ENCODE assay signal across 8 mouse cellular contexts in the genomic region with DNA sequence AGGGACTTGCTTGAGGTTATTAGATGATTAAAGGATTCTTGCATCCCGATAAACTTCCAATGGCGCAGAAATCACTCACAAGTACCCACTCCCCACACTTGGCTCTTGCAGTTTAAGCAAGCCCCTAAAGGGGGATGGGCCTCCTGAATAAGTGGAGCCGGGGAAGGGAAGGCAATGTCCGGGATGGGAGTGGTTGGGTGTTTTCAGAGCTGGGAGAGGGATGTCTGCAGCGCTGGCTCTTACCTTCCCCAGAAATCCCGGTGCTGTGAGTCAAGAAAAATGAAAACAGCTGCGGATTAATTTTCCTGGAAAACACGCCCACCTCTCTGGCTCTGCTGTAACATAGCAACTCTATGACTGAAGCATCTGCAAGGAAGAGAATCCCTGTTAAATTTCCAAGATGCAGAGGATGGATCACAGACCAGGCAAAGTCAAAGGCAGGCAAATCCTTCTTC. TPM values are rescaled to one million over a fixed set of nuclear protein-coding genes. Genes with fewer than 3 reads are reported as not detected.
DNase-seq lines count a peak whose midpoint lies in the region; ATAC-seq and TF ChIP-seq lines count a peak whose summit lies in the region.

TSS of gene AW551984 (minus strand) at position 405 of the 455 bp plus-strand sequence.

- H3K4me3 ChIP-seq in hindbrain, embryonic 10.5 days = peak within 1 kb of the TSS; percentile 53
- 0 out of 2 replicates have a peak within 1 kb of the TSS, but pooled peaks have one; percentile 7 for H3K4me3 ChIP-seq in liver, postnatal 0 days (ENCODE audit: low read depth, low read length)
- H3K4me3 ChIP-seq in stomach, postnatal 0 days (ENCODE audit: low read depth, low read length) = peak within 1 kb of the TSS; percentile 34

- 0% methylated on average over 8 of the region's 8 CpGs for WGBS in hindbrain, embryonic 10.5 days
- 4% methylated on average over 8 of the region's 8 CpGs for WGBS in liver, postnatal 0 days (ENCODE audit: insufficient replicate concordance)
- 0% methylated on average over 8 of the region's 8 CpGs for WGBS in stomach, postnatal 0 days

- no peak for TF ChIP-seq CTCF in liver, postnatal 0 days (IDR thresholded peaks at IDR 0.05; ENCODE audit: low read depth)
- no peak for TF ChIP-seq CTCF in stomach, postnatal 0 days (IDR thresholded peaks at IDR 0.05; ENCODE audit: low read depth)

- TF ChIP-seq EP300 in liver, postnatal 0 days (IDR thresholded peaks at IDR 0.05; ENCODE audit: low read depth) = no peak
- no peak for TF ChIP-seq EP300 in stomach, postnatal 0 days (optimal IDR thresholded peaks at IDR 0.05)

- ATAC-seq in liver, postnatal 0 days = no peak
- ATAC-seq in stomach, postnatal 0 days (ENCODE audit: low FRiP score, low TSS enrichment) = peak; percentile 65; the same call in 1 of the 2 replicates
- ATAC-seq in granulocyte monocyte progenitor cell, adult 5-6 weeks (replicated peaks; ENCODE audit: poor library complexity, severe bottlenecking) = no peak

- no peaks in the 10 kb centered on the region for H3K36me3 ChIP-seq in hindbrain, embryonic 10.5 days
- H3K36me3 ChIP-seq in liver, postnatal 0 days (replicated peaks; ENCODE audit: insufficient read depth, low read length) = no peaks in the 10 kb centered on the region
- no peaks in the 10 kb centered on the region for H3K36me3 ChIP-seq in stomach, postnatal 0 days (ENCODE audit: control insufficient read depth, insufficient read depth, low read length)

- DNase-seq in cerebellum, postnatal 10 days = peak; percentile 1 to 4
- no peak for DNase-seq in cerebellum, postnatal 36 days
- peak; percentile 13 to 15 for DNase-seq in right cerebral cortex, adult 2 months (ENCODE audit: low spot score in 2 of 2)
- no peak for DNase-seq in right cerebral cortex, postnatal 36 days (ENCODE audit: low spot score in 2 of 2)
- peak; percentile 47 for DNase-seq in hindbrain, embryonic 10.5 days (ENCODE audit: low spot score)
- no peak for DNase-seq in liver, postnatal 0 days
- peak; percentile 23 for DNase-seq in stomach, postnatal 0 days (ENCODE audit: low spot score)

- H3K27ac ChIP-seq in hindbrain, embryonic 10.5 days = no peak within 1 kb of the TSS; the same call in 1 of the 2 replicates
- no peak within 1 kb of the TSS for H3K27ac ChIP-seq in liver, postnatal 0 days (ENCODE audit: low read depth)
- H3K27ac ChIP-seq in stomach, postnatal 0 days (replicated peaks) = no peak within 1 kb of the TSS

- H3K9me3 ChIP-seq in hindbrain, embryonic 10.5 days = no peaks in the 10 kb centered on the region
- no peaks in the 10 kb centered on the region for H3K9me3 ChIP-seq in liver, postnatal 0 days (ENCODE audit: low read length)
- H3K9me3 ChIP-seq in stomach, postnatal 0 days (ENCODE audit: control insufficient read depth, low read length) = no peaks in the 10 kb centered on the region

- H3K27me3 ChIP-seq in hindbrain, embryonic 10.5 days (ENCODE audit: insufficient read depth, poor library complexity, severe bottlenecking) = no peaks in the 10 kb centered on the region
- H3K27me3 ChIP-seq in liver, postnatal 0 days (ENCODE audit: insufficient read depth, low read length) = 0 out of 2 replicates have a peak, but pooled peaks cover 9% of the 10 kb centered on the region
- no peaks in the 10 kb centered on the region for H3K27me3 ChIP-seq in stomach, postnatal 0 days (ENCODE audit: control insufficient read depth, insufficient read depth, low read length)

- H3K4me2 ChIP-seq in liver, postnatal 0 days (ENCODE audit: low read depth, low read length) = peak within 1 kb of the TSS; percentile 29; the same call in 1 of the 2 replicates
- peak within 1 kb of the TSS; percentile 62 for H3K4me2 ChIP-seq in stomach, postnatal 0 days (replicated peaks; ENCODE audit: low read depth)

- H3K9ac ChIP-seq in liver, postnatal 0 days (replicated peaks) = no peak within 1 kb of the TSS
- 0 out of 2 replicates have a peak within 1 kb of the TSS, but pooled peaks have one; percentile 18 for H3K9ac ChIP-seq in stomach, postnatal 0 days (ENCODE audit: low read length)

- H3K4me1 ChIP-seq in hindbrain, embryonic 10.5 days (replicated peaks) = peaks cover 21% of the 10 kb centered on the region
- H3K4me1 ChIP-seq in liver, postnatal 0 days (ENCODE audit: insufficient read depth) = no peaks in the 10 kb centered on the region
- no peaks in the 10 kb centered on the region for H3K4me1 ChIP-seq in stomach, postnatal 0 days (replicated peaks; ENCODE audit: control insufficient read depth, insufficient read depth)

RNA-seq across cellular contexts. Expression of gene AW551984, which starts in this region (rescaled TPM):
- 6.0 and 10.1 TPM in 2 replicates for polyA plus RNA-seq in hindbrain, embryonic 10.5 days (2016; fragmentation: Nextera tagmentation; extraction: Ambion mirVana)
- 1.1 and 2.1 TPM in 2 replicates for polyA plus RNA-seq in liver, postnatal 0 days (2015; fragmentation: Nextera tagmentation; extraction: Ambion mirVana)
- 10.6 and 12.5 TPM in 2 replicates for polyA plus RNA-seq in stomach, postnatal 0 days (2015; fragmentation: Nextera tagmentation; extraction: Ambion mirVana)
- not detected in 2 replicates for total RNA-seq in granulocyte monocyte progenitor cell, adult 5-6 weeks (2014; fragmentation: Nextera tagmentation)
- not detected in 2 replicates for total RNA-seq in granulocyte monocyte progenitor cell, adult 5-6 weeks (2017)

Comparison
In these comparisons a context has a peak if more than half of its experiments do, and no peak if none do; other contexts are left out.
1. DNase-seq: peak in cerebellum, postnatal 10 days (2 of 2), right cerebral cortex, adult 2 months (2 of 2), hindbrain, embryonic 10.5 days (single experiment) and stomach, postnatal 0 days (single experiment); none in cerebellum, postnatal 36 days (0 of 2), right cerebral cortex, postnatal 36 days (0 of 2) and liver, postnatal 0 days (single experiment).
2. Peak in every context shown above with its lines, with median percentiles within 50 percentile points of each other: H3K4me3 ChIP-seq.